Mouse (Mus musculus): ENCODE measurements around the gene Syndig1. TPM values are rescaled to one million over a fixed set of nuclear protein-coding genes. Genes with fewer than 3 reads are reported as not detected.

The Syndig1 gene
- polyA plus RNA-seq (2015; fragmentation: Nextera tagmentation; extraction: Ambion mirVana): 7.9 and 8.2 TPM in 2 replicates

- Histone ChIP-seq H3K27me3 (replicated peaks) (peaks cover 26% of the 10 kb centered on the region), H3K36me3 (no peaks in the 10 kb centered on the region), H3K4me2 (peak within 1 kb of the TSS; percentile 95), H3K4me1 (peaks cover 15% of the 10 kb centered on the region), H3K9ac (no peak within 1 kb of the TSS), H3K9me3 (no peaks in the 10 kb centered on the region), H3K4me3 (replicated peaks) (peak within 1 kb of the TSS; percentile 49), H3K27ac (no peak within 1 kb of the TSS)
- ATAC-seq (ENCODE audit: insufficient read depth, low FRiP score, low read depth): no peak
- 77% methylated on average over 2 of the region's 2 CpGs for WGBS
Measured at GRCm38 (mm10) chr2:149828911-149829310, at the start of gene Syndig1. Gene Syndig1 (plus strand): TSS chr2:149829211.

GRCm38 (mm10) chr2:149798613-149799012 lies 30.4 kb upstream of the Syndig1 start:
- Histone ChIP-seq H3K4me3 (replicated peaks) (no peak overlapping the region), H3K27ac (no peak overlapping the region), H3K4me1 (no peaks in the 10 kb centered on the region), H3K4me2 (no peak overlapping the region), H3K9ac (no peak overlapping the region), H3K36me3 (no peaks in the 10 kb centered on the region), H3K27me3 (replicated peaks) (no peaks in the 10 kb centered on the region), H3K9me3 (no peaks in the 10 kb centered on the region)
- peak; percentile 56; the same call in 1 of the 2 replicates for ATAC-seq (ENCODE audit: insufficient read depth, low FRiP score, low read depth)
- WGBS: 17% methylated on average over 3 of the region's 3 CpGs

GRCm38 (mm10) chr2:149804599-149805140 lies 24.3 kb upstream of the Syndig1 start:
- H3K4me1 ChIP-seq: no peaks in the 10 kb centered on the region
- no peaks in the 10 kb centered on the region for H3K36me3 ChIP-seq
- no peak overlapping the region for H3K4me3 ChIP-seq (replicated peaks)
- 78% methylated on average over 3 of the region's 3 CpGs for WGBS
- H3K9me3 ChIP-seq: no peaks in the 10 kb centered on the region
- no peak for ATAC-seq (ENCODE audit: insufficient read depth, low FRiP score, low read depth)
- no peaks in the 10 kb centered on the region for H3K27me3 ChIP-seq (replicated peaks)
- no peak overlapping the region for H3K27ac ChIP-seq
- no peak overlapping the region for H3K4me2 ChIP-seq
- H3K9ac ChIP-seq: no peak overlapping the region

- no peak for ATAC-seq (ENCODE audit: insufficient read depth, low FRiP score, low read depth)
- H3K4me3 ChIP-seq (replicated peaks): no peak overlapping the region
- H3K4me2 ChIP-seq: no peak overlapping the region
- H3K36me3 ChIP-seq: no peaks in the 10 kb centered on the region
- no peaks in the 10 kb centered on the region for H3K27me3 ChIP-seq (replicated peaks)
- H3K27ac ChIP-seq: no peak overlapping the region
- WGBS: 84% methylated on average over 2 of the region's 2 CpGs
- no peaks in the 10 kb centered on the region for H3K4me1 ChIP-seq
- no peaks in the 10 kb centered on the region for H3K9me3 ChIP-seq
- no peak overlapping the region for H3K9ac ChIP-seq
Measured at GRCm38 (mm10) chr2:149805256-149805655, 23.8 kb upstream of the Syndig1 start.

- no peaks in the 10 kb centered on the region for H3K9me3 ChIP-seq
- H3K4me1 ChIP-seq: no peaks in the 10 kb centered on the region
- H3K4me3 ChIP-seq (replicated peaks): no peak overlapping the region
- H3K36me3 ChIP-seq: no peaks in the 10 kb centered on the region
- no peak overlapping the region for H3K9ac ChIP-seq
- 81% methylated on average over 2 of the region's 2 CpGs for WGBS
- no peak overlapping the region for H3K27ac ChIP-seq
- ATAC-seq (ENCODE audit: insufficient read depth, low FRiP score, low read depth): no peak
- H3K27me3 ChIP-seq (replicated peaks): no peaks in the 10 kb centered on the region
- H3K4me2 ChIP-seq: no peak overlapping the region
Measured at GRCm38 (mm10) chr2:149812899-149813298, 16.1 kb upstream of the Syndig1 start.

GRCm38 (mm10) chr2:149818395-149818794 lies 10.6 kb upstream of the Syndig1 start:
- Histone ChIP-seq H3K9ac (no peak overlapping the region), H3K4me3 (replicated peaks) (no peak overlapping the region), H3K27me3 (replicated peaks) (no peaks in the 10 kb centered on the region), H3K27ac (no peak overlapping the region), H3K4me2 (no peak overlapping the region), H3K4me1 (no peaks in the 10 kb centered on the region), H3K36me3 (no peaks in the 10 kb centered on the region), H3K9me3 (no peaks in the 10 kb centered on the region)
- WGBS: 58% methylated on average over 3 of the region's 3 CpGs
- ATAC-seq (ENCODE audit: insufficient read depth, low FRiP score, low read depth): no peak

- Histone ChIP-seq H3K4me1 (no peaks in the 10 kb centered on the region), H3K27ac (no peak overlapping the region), H3K9me3 (no peaks in the 10 kb centered on the region), H3K9ac (no peak overlapping the region), H3K4me2 (no peak overlapping the region), H3K4me3 (replicated peaks) (no peak overlapping the region), H3K27me3 (replicated peaks) (no peaks in the 10 kb centered on the region), H3K36me3 (no peaks in the 10 kb centered on the region)
- WGBS: 86% methylated on average over 3 of the region's 3 CpGs
- ATAC-seq (ENCODE audit: insufficient read depth, low FRiP score, low read depth): no peak
Measured at GRCm38 (mm10) chr2:149819751-149820150, 9.3 kb upstream of the Syndig1 start.

- no peak for ATAC-seq (ENCODE audit: insufficient read depth, low FRiP score, low read depth)
- no peak overlapping the region for H3K27ac ChIP-seq
- WGBS: 47% methylated on average over 2 of the region's 2 CpGs
- H3K4me2 ChIP-seq: no peak overlapping the region
- H3K4me1 ChIP-seq: no peaks in the 10 kb centered on the region
- no peak overlapping the region for H3K4me3 ChIP-seq (replicated peaks)
- no peaks in the 10 kb centered on the region for H3K36me3 ChIP-seq
- H3K9me3 ChIP-seq: no peaks in the 10 kb centered on the region
- H3K27me3 ChIP-seq (replicated peaks): no peaks in the 10 kb centered on the region
- no peak overlapping the region for H3K9ac ChIP-seq
Measured at GRCm38 (mm10) chr2:149820201-149820600, 8.8 kb upstream of the Syndig1 start.

- Histone ChIP-seq H3K4me2 (peak overlapping the region; percentile 95), H3K9me3 (no peaks in the 10 kb centered on the region), H3K36me3 (no peaks in the 10 kb centered on the region), H3K27ac (no peak overlapping the region), H3K4me3 (replicated peaks) (peak overlapping the region; percentile 49), H3K4me1 (peaks cover 15% of the 10 kb centered on the region), H3K27me3 (replicated peaks) (peaks cover 26% of the 10 kb centered on the region), H3K9ac (no peak overlapping the region)
- WGBS: 4% methylated on average over 26 of the region's 26 CpGs
- ATAC-seq (ENCODE audit: insufficient read depth, low FRiP score, low read depth): peak; percentile 57; the same call in 1 of the 2 replicates
Measured at GRCm38 (mm10) chr2:149829955-149830535, 1.0 kb downstream of the Syndig1 start.

GRCm38 (mm10) chr2:149830536-149831458 lies 1.8 kb downstream of the Syndig1 start, which contains the start of gene C530025M09Rik:
Gene C530025M09Rik (minus strand): TSS chr2:149831213.
- Histone ChIP-seq H3K4me1 (peaks cover 15% of the 10 kb centered on the region), H3K27ac (no peak within 1 kb of the TSS), H3K9me3 (no peaks in the 10 kb centered on the region), H3K27me3 (replicated peaks) (peaks cover 26% of the 10 kb centered on the region), H3K9ac (peak within 1 kb of the TSS; percentile 26; the same call in 1 of the 2 replicates), H3K4me2 (peak within 1 kb of the TSS; percentile 95), H3K36me3 (no peaks in the 10 kb centered on the region), H3K4me3 (replicated peaks) (peak within 1 kb of the TSS; percentile 49)
- ATAC-seq (ENCODE audit: insufficient read depth, low FRiP score, low read depth): peak; percentile 65
- under 1% methylated on average over 80 of the region's 82 CpGs for WGBS

GRCm38 (mm10) chr2:149831459-149832245 lies 2.6 kb downstream of the Syndig1 start:
- H3K9me3 ChIP-seq: no peaks in the 10 kb centered on the region

More at GRCm38 (mm10) chr2:149831459-149832245, 2.6 kb downstream of the Syndig1 start:
- Histone ChIP-seq H3K27me3 (replicated peaks) (peaks cover 26% of the 10 kb centered on the region), H3K27ac (no peak overlapping the region), H3K36me3 (no peaks in the 10 kb centered on the region), H3K4me2 (peak overlapping the region; percentile 95), H3K9ac (no peak overlapping the region), H3K4me3 (replicated peaks) (peak overlapping the region; percentile 49), H3K4me1 (peaks cover 15% of the 10 kb centered on the region)
- 0 out of 2 replicates have a peak, but pooled peaks have one; percentile 6 for ATAC-seq (ENCODE audit: insufficient read depth, low FRiP score, low read depth)
- 3% methylated on average over 29 of the region's 29 CpGs for WGBS
